Mouse (Mus musculus): ENCODE measurements around the gene Tsfm. TPM values are rescaled to one million over a fixed set of nuclear protein-coding genes. Genes with fewer than 3 reads are reported as not detected.

The Tsfm gene
- total RNA-seq, 2 experiments from 2014 or later = 29.7 to 30.1 TPM

- Histone ChIP-seq H3K4me3 (no peak overlapping the region), H3K27ac (peak overlapping the region; percentile 82)
- TF ChIP-seq CTCF (conservative IDR thresholded peaks at IDR 0.05) = no peak
- no peak for DNase-seq (ENCODE audit: low spot score in 2 of 2)
Observed at GRCm38 (mm10) chr10:126985579-126985978, 45.1 kb downstream of the Tsfm start.

GRCm38 (mm10) chr10:126985127-126985526 is 45.5 kb downstream of the Tsfm start:
- no peak for DNase-seq (ENCODE audit: low spot score in 2 of 2)
- Histone ChIP-seq H3K4me3 (peak overlapping the region; percentile 93; the same call in 1 of the 2 replicates), H3K27ac (peak overlapping the region; percentile 100; the same call in 1 of the 2 replicates)
- no peak for TF ChIP-seq CTCF (conservative IDR thresholded peaks at IDR 0.05)

- no peak for DNase-seq (ENCODE audit: low spot score in 2 of 2)
- TF ChIP-seq CTCF (conservative IDR thresholded peaks at IDR 0.05) = no peak
- Histone ChIP-seq H3K27ac (peak overlapping the region; percentile 100), H3K4me3 (peak overlapping the region; percentile 93)
Observed at GRCm38 (mm10) chr10:126984189-126985004, 46.2 kb downstream of the Tsfm start.

GRCm38 (mm10) chr10:126983193-126983725 is 47.4 kb downstream of the Tsfm start:
- TF ChIP-seq CTCF (conservative IDR thresholded peaks at IDR 0.05) = no peak
- Histone ChIP-seq H3K4me3 (peak overlapping the region; percentile 93), H3K27ac (peak overlapping the region; percentile 100)
- no peak for DNase-seq (ENCODE audit: low spot score in 2 of 2)

GRCm38 (mm10) chr10:126981746-126982145 is 48.9 kb downstream of the Tsfm start:
- TF ChIP-seq CTCF (conservative IDR thresholded peaks at IDR 0.05) = no peak
- peak overlapping the region; percentile 93 for H3K4me3 ChIP-seq
- DNase-seq (ENCODE audit: low spot score in 2 of 2) = no peak
- peak overlapping the region; percentile 100 for H3K27ac ChIP-seq

GRCm38 (mm10) chr10:126980933-126981530 is 49.6 kb downstream of the Tsfm start:
- TF ChIP-seq CTCF (conservative IDR thresholded peaks at IDR 0.05) = no peak
- DNase-seq (ENCODE audit: low spot score in 2 of 2) = no peak
- peak overlapping the region; percentile 93 for H3K4me3 ChIP-seq
- H3K27ac ChIP-seq = peak overlapping the region; percentile 100

GRCm38 (mm10) chr10:126980221-126980932 is 50.3 kb downstream of the Tsfm start:
- H3K4me3 ChIP-seq = peak overlapping the region; percentile 93
- no peak for TF ChIP-seq CTCF (conservative IDR thresholded peaks at IDR 0.05)
- peak in 1 of 2 experiments; percentile 56 for DNase-seq (ENCODE audit: low spot score in 2 of 2)
- H3K27ac ChIP-seq = peak overlapping the region; percentile 100

GRCm38 (mm10) chr10:126979636-126980151 is 50.9 kb downstream of the Tsfm start:
- peak; percentile 42 to 63 for DNase-seq (ENCODE audit: low spot score in 2 of 2)
- TF ChIP-seq CTCF (conservative IDR thresholded peaks at IDR 0.05) = no peak
- Histone ChIP-seq H3K27ac (peak overlapping the region; percentile 100), H3K4me3 (peak overlapping the region; percentile 93)

GRCm38 (mm10) chr10:126979121-126979635 is 51.5 kb downstream of the Tsfm start:
- Histone ChIP-seq H3K4me3 (peak overlapping the region; percentile 93), H3K27ac (peak overlapping the region; percentile 100)
- TF ChIP-seq CTCF (conservative IDR thresholded peaks at IDR 0.05) = no peak
- DNase-seq (ENCODE audit: low spot score in 2 of 2) = no peak

GRCm38 (mm10) chr10:126978277-126978994 is 52.2 kb downstream of the Tsfm start, which contains the start of gene Ctdsp2:
Gene Ctdsp2 (plus strand): TSS chr10:126978717.
- DNase-seq (ENCODE audit: low spot score in 2 of 2) = peak; percentile 99
- TF ChIP-seq CTCF (conservative IDR thresholded peaks at IDR 0.05) = peak; percentile 46
- H3K4me3 ChIP-seq = peak within 1 kb of the TSS; percentile 93
- H3K27ac ChIP-seq = peak within 1 kb of the TSS; percentile 100

GRCm38 (mm10) chr10:126977076-126977475 is 53.6 kb downstream of the Tsfm start:
- no peak for DNase-seq (ENCODE audit: low spot score in 2 of 2)
- no peak for TF ChIP-seq CTCF (conservative IDR thresholded peaks at IDR 0.05)
- peak overlapping the region; percentile 100 for H3K27ac ChIP-seq
- H3K4me3 ChIP-seq = no peak overlapping the region

- no peak for TF ChIP-seq CTCF (conservative IDR thresholded peaks at IDR 0.05)
Observed at GRCm38 (mm10) chr10:126975706-126976105, 54.9 kb downstream of the Tsfm start.

More at GRCm38 (mm10) chr10:126975706-126976105, 54.9 kb downstream of the Tsfm start:
- Histone ChIP-seq H3K4me3 (no peak overlapping the region), H3K27ac (no peak overlapping the region)
- no peak for DNase-seq (ENCODE audit: low spot score in 2 of 2)

Data from layer of hippocampus, adult 2 months (tissue).